In the genomic region with DNA sequence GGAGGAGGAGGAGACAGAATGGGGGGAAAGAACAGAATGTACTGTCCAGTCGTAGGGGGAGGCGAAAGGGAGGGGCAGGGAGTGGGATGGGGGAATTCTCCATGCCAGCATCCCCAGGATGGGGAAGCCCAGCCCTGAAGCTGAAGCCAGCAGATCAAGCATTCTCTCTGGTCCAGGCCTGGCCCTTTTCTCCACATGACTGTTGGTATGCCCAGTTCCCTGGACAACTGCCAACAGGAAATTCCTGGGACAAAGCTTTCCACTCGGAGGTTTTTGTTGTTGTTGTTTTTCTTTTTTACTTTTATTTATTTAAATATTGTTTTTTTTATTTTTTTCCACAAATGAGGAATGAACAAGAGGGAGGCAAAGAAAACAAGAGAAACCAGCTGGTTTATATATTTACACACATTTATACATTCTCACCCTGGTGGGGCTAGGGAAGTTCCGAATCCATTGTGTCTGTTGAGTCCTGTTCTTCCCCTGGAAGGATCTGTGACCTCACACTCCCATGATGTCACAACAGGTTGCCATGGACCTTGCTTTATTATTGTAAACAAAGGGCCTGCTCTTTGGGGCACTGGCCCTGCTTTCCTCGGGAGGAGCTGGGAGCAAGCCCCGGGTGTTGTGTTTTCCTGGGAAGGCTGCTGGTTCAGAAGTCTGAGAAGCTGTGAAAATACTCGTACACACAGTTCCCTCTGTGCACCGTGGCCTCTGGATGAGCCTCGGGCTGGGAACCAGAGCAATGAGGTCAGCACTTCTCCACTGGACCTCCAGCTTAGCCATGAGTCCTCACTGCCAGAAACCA, we compare ENCODE assay signal across 9 mouse cellular contexts.
A peak's percentile ranks its signal among the peaks of the same experiment; 100 is the strongest.
DNase-seq lines count a peak whose midpoint lies in the region; ATAC-seq and TF ChIP-seq lines count a peak whose summit lies in the region.
"Had no signal": no experiment of that assay in that cellular context is flagged by ENCODE, and none has a peak within 500 bp of the region (broad histone marks: within the 10 kb centered on the region; RNA-seq: fewer than 3 reads in every experiment).

No protein-coding gene starts in this region.

- no peaks in the 10 kb centered on the region for H3K36me3 ChIP-seq in forebrain, embryonic 12.5 days (replicated peaks)
- no peaks in the 10 kb centered on the region for H3K36me3 ChIP-seq in forebrain, embryonic 11.5 days (ENCODE audit: control insufficient read depth, insufficient read depth, low read length)
- H3K36me3 ChIP-seq in hindbrain, embryonic 14.5 days (replicated peaks; ENCODE audit: control insufficient read depth, insufficient read depth), result no peaks in the 10 kb centered on the region
- no peaks in the 10 kb centered on the region for H3K36me3 ChIP-seq in limb, embryonic 14.5 days (ENCODE audit: control insufficient read depth, insufficient read depth, low read length)

- no peak overlapping the region for H3K9ac ChIP-seq in forebrain, embryonic 12.5 days
- H3K9ac ChIP-seq in forebrain, embryonic 11.5 days (ENCODE audit: low read length), result no peak overlapping the region
- no peak overlapping the region for H3K9ac ChIP-seq in hindbrain, embryonic 14.5 days
- H3K9ac ChIP-seq in limb, embryonic 14.5 days (ENCODE audit: low read depth, low read length, severe bottlenecking), result 0 out of 2 replicates have a peak overlapping the region, but pooled peaks have one; percentile 7

- peaks cover 29% of the 10 kb centered on the region for H3K4me1 ChIP-seq in forebrain, embryonic 12.5 days
- peaks cover 14% of the 10 kb centered on the region for H3K4me1 ChIP-seq in forebrain, embryonic 11.5 days (replicated peaks; ENCODE audit: control insufficient read depth, insufficient read depth, low read length)
- peaks cover 15% of the 10 kb centered on the region for H3K4me1 ChIP-seq in hindbrain, embryonic 14.5 days (replicated peaks; ENCODE audit: control insufficient read depth, insufficient read depth, low read length)
- H3K4me1 ChIP-seq in limb, embryonic 14.5 days (ENCODE audit: control insufficient read depth, insufficient read depth, low read length), result peaks cover 23% of the 10 kb centered on the region

- peak overlapping the region; percentile 59 for H3K27ac ChIP-seq in forebrain, embryonic 12.5 days
- no peak overlapping the region for H3K27ac ChIP-seq in forebrain, embryonic 11.5 days (ENCODE audit: low read depth, low read length)
- peak overlapping the region; percentile 20; the same call in 1 of the 2 replicates for H3K27ac ChIP-seq in hindbrain, embryonic 14.5 days
- peak overlapping the region; percentile 70 for H3K27ac ChIP-seq in limb, embryonic 14.5 days (replicated peaks; ENCODE audit: low read depth, low read length)

- DNase-seq in forebrain, embryonic 11.5 days (ENCODE audit: low spot score), result no peak
- peak; percentile 73 for DNase-seq in adrenal gland, postnatal 14 days
- DNase-seq in forelimb bud, embryonic 11.5 days (ENCODE audit: low read depth, low spot score), result peak; percentile 59
- DNase-seq in hindbrain, embryonic 14.5 days (ENCODE audit: low spot score), result peak; percentile 69
- peak; percentile 76 for DNase-seq in limb, embryonic 14.5 days (ENCODE audit: low spot score)
- peak; percentile 81 for DNase-seq in skeletal muscle tissue, adult 2 months (ENCODE audit: low read depth, low spot score)
- no peak for DNase-seq in layer of hippocampus, adult 9-11 months

- H3K4me3 ChIP-seq in forebrain, embryonic 12.5 days (replicated peaks), result no peak overlapping the region
- H3K4me3 ChIP-seq in forebrain, embryonic 11.5 days (ENCODE audit: low read depth, low read length), result no peak overlapping the region
- no peak overlapping the region for H3K4me3 ChIP-seq in hindbrain, embryonic 14.5 days (replicated peaks; ENCODE audit: low read length)
- H3K4me3 ChIP-seq in limb, embryonic 14.5 days (replicated peaks; ENCODE audit: low read length), result no peak overlapping the region
- H3K4me3 ChIP-seq: erythroblast, embryonic 14.5 days had no signal

- 46% methylated on average over 9 of the region's 9 CpGs for WGBS in forebrain, embryonic 12.5 days
- 59% methylated on average over 9 of the region's 9 CpGs for WGBS in forebrain, embryonic 11.5 days
- 39% methylated on average over 9 of the region's 9 CpGs for whole genome bisulfite sequencing in hindbrain, embryonic 14.5 days
- WGBS in limb, embryonic 14.5 days, result 37% methylated on average over 9 of the region's 9 CpGs

- no peak for ATAC-seq in forebrain, embryonic 12.5 days (ENCODE audit: low FRiP score)
- no peak for ATAC-seq in forebrain, embryonic 11.5 days (replicated peaks; ENCODE audit: low FRiP score)
- ATAC-seq in hindbrain, embryonic 14.5 days (ENCODE audit: low FRiP score), result no peak
- no peak; the same call in 1 of the 2 replicates for ATAC-seq in limb, embryonic 14.5 days (ENCODE audit: low FRiP score, low read depth)

- peaks cover 11% of the 10 kb centered on the region; the same call in 1 of the 2 replicates for H3K27me3 ChIP-seq in forebrain, embryonic 12.5 days
- no peaks in the 10 kb centered on the region for H3K27me3 ChIP-seq in forebrain, embryonic 11.5 days (ENCODE audit: control insufficient read depth, insufficient read depth, low read length)
- no peaks in the 10 kb centered on the region for H3K27me3 ChIP-seq in hindbrain, embryonic 14.5 days (ENCODE audit: control insufficient read depth, insufficient read depth, low read length)
- no peaks in the 10 kb centered on the region for H3K27me3 ChIP-seq in limb, embryonic 14.5 days (ENCODE audit: control insufficient read depth, insufficient read depth, low read length)

- no peaks in the 10 kb centered on the region for H3K9me3 ChIP-seq in forebrain, embryonic 12.5 days
- no peaks in the 10 kb centered on the region for H3K9me3 ChIP-seq in forebrain, embryonic 11.5 days (ENCODE audit: control insufficient read depth, low read length)
- no peaks in the 10 kb centered on the region for H3K9me3 ChIP-seq in hindbrain, embryonic 14.5 days (ENCODE audit: control insufficient read depth, low read length)
- no peaks in the 10 kb centered on the region for H3K9me3 ChIP-seq in limb, embryonic 14.5 days (ENCODE audit: control insufficient read depth, low read length)

- TF ChIP-seq POLR2A in limb, embryonic 14.5 days (IDR thresholded peaks at IDR 0.05; ENCODE audit: borderline replicate concordance, extremely low read depth, insufficient read depth, insufficient read length), result no peak

- no peak overlapping the region for H3K4me2 ChIP-seq in forebrain, embryonic 12.5 days
- no peak overlapping the region for H3K4me2 ChIP-seq in forebrain, embryonic 11.5 days (ENCODE audit: low read depth, low read length, severe bottlenecking)
- H3K4me2 ChIP-seq in hindbrain, embryonic 14.5 days (replicated peaks), result no peak overlapping the region
- H3K4me2 ChIP-seq in limb, embryonic 14.5 days (replicated peaks; ENCODE audit: low read depth, low read length, severe bottlenecking), result no peak overlapping the region

Comparison
In these comparisons a context has a peak if more than half of its experiments do, and no peak if none do; other contexts are left out.
1. DNase-seq: peak in adrenal gland, postnatal 14 days (single experiment), forelimb bud, embryonic 11.5 days (single experiment), hindbrain, embryonic 14.5 days (single experiment), limb, embryonic 14.5 days (single experiment) and skeletal muscle tissue, adult 2 months (single experiment); none in forebrain, embryonic 11.5 days (single experiment) and layer of hippocampus, adult 9-11 months (single experiment).